Mouse (Mus musculus) testis, adult 2 months (tissue): ENCODE data around the gene Usp26.

Source experiments
- CTCF ChIP-seq: fragments of 200-500 bp; IDR thresholded peaks from 2 replicates; pipeline ENCODE4 v1.5.1; 2012; ENCODE audit warnings: low read depth, mild to moderate bottlenecking, inconsistent platforms, low read length, moderate library complexity; ENCODE audit not compliant: control insufficient read depth, insufficient read depth, insufficient replicate concordance
- POLR2A ChIP-seq: fragments of 200-500 bp; IDR thresholded peaks from 2 replicates; pipeline ENCODE4 v1.6.1; 2012; ENCODE audit warnings: low read depth, mild to moderate bottlenecking, inconsistent platforms, low read length, moderate library complexity; ENCODE audit not compliant: control insufficient read depth

DNA sequence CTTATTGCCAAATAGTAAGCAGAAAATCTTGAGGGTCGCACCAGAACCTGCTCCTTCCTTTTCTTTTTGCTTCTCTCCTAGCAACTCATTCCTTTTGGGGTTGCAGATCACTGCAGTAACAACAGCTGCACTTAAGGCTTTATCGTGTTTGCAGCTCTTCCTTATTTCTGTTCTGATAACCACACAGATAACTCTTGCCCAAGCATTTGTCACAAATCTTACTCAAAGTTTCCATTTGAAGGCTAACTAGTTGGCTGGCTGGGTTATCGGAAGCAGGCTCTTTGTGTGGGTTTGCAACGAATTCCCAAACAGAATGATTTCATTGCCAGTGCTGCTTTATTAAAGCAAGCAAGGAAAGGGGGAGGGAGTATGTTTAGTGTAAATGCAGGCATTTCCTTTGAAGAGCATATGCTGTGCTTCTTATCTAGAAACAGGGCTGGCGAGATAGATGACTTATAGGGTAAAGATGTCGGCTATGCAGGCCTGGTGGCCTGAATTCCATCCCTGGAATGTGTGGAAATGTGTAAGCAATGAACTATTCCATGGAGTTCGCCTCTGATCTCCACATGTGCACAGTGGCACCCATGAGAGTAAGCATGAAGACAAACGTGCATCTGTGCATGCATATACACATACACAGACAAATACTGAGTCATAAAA lies 86.8 kb downstream of the Usp26 start:
- no peak for TF ChIP-seq POLR2A
- TF ChIP-seq CTCF: no peak
